Mouse (Mus musculus): Measurements from ENCODE around the gene Cyp2c66. TPM values are rescaled to one million over a fixed set of nuclear protein-coding genes. Genes with fewer than 3 reads are reported as not detected.
"Not testable (repeated sequence)": the region's sequence is repeated elsewhere in the genome, so short reads cannot be mapped to it uniquely, and the experiment has no call there.

The Cyp2c66 gene
- total RNA-seq (2021) = not detected
- long read RNA-seq, experiment 1 = 0 reads
- long read RNA-seq, experiment 2 = 0 reads

DNA sequence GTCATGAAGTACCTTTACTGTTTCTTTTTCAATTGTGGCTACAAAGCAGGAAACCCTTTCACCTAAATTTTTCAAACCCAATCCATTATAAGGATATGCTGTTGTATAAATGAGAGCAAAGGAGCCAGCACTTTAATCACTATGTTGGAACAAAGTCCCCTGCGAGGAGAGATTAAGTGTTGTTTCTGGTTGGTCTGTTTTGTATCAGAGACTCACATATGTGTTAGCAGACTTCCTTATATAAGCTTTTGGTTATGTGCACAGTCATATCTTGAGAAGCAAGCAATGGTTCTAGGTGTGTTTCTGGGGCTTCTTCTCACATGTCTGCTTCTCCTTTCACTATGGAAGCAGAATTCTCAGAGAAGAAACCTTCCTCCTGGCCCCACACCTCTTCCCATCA is at the start of gene Cyp2c66:
Gene Cyp2c66, plus strand, starts transcription at position 255 of the 400 bp plus-strand sequence.
- no peak for DNase-seq

DNA sequence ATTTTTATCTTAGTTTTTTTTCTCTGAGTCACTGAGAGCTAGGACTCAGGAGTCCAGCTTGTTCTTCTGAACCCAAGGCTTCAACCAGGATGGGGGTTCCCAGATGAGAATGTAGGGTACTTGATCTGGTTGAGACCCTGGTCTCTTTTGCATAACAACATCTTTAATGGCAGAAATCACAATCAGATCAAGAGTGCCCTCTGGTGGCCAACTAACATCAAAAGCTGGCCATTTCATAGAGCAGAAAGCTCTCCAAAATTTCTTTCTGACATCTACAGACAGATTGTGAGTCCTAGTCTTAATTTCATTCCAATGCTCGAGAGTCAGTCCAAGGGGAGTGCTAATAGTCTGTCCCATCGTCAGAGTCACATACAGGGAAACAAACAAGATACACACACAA is 14.9 kb upstream of the Cyp2c66 start:
- DNase-seq = not testable (repeated sequence)

GRCm38 (mm10) chr19:39156836-39157235 is 43.1 kb downstream of the Cyp2c66 start:
- not testable (repeated sequence) for DNase-seq

Other genes starting within 250 kb of the Cyp2c66 start
- 1 to 10 TPM; 1.0 to 1.1 TPM for gene Hells, start 183.0 kb upstream of the Cyp2c66 start, total RNA-seq (2021)
- gene Cyp2c55, start 106.9 kb upstream of the Cyp2c66 start, total RNA-seq (2021) = not detected
- not detected for gene Cyp2c65, start 52.9 kb upstream of the Cyp2c66 start, total RNA-seq (2021)
- gene Cyp2c29, start 155.5 kb downstream of the Cyp2c66 start, total RNA-seq (2021) = not detected

Measured in gastrocnemius, postnatal 25 days (tissue).